Mouse (Mus musculus): ENCODE measurements around the gene Ano1. TPM values are rescaled to one million over a fixed set of nuclear protein-coding genes. Genes with fewer than 3 reads are reported as not detected.

The Ano1 gene
- polyA plus RNA-seq, 1 experiment from 2014 or later: 13.0 TPM

- H3K4me2 ChIP-seq (replicated peaks): no peak overlapping the region
- H3K36me3 ChIP-seq: no peaks in the 10 kb centered on the region
- H3K27me3 ChIP-seq: peaks cover 62% of the 10 kb centered on the region
- H3K27ac ChIP-seq: peak overlapping the region; percentile 85
- no peak overlapping the region for H3K4me3 ChIP-seq (replicated peaks)
- no peak overlapping the region for H3K9ac ChIP-seq (replicated peaks)
- ATAC-seq: peak; percentile 91
- 3% methylated on average over 13 of the region's 13 CpGs for WGBS
- peaks cover 53% of the 10 kb centered on the region for H3K4me1 ChIP-seq (replicated peaks)
- no peaks in the 10 kb centered on the region for H3K9me3 ChIP-seq
Measured at GRCm38 (mm10) chr7:144627606-144628333, 124.0 kb downstream of the Ano1 start.

GRCm38 (mm10) chr7:144626042-144626441 is 125.7 kb downstream of the Ano1 start:
- WGBS: 93% methylated on average over 2 of the region's 2 CpGs
- Histone ChIP-seq H3K4me1 (replicated peaks) (peaks cover 59% of the 10 kb centered on the region), H3K4me3 (replicated peaks) (no peak overlapping the region), H3K4me2 (replicated peaks) (no peak overlapping the region), H3K36me3 (0 out of 2 replicates have a peak, but pooled peaks cover 3% of the 10 kb centered on the region), H3K27ac (peak overlapping the region; percentile 85), H3K9ac (replicated peaks) (no peak overlapping the region), H3K9me3 (no peaks in the 10 kb centered on the region), H3K27me3 (peaks cover 49% of the 10 kb centered on the region)
- no peak for ATAC-seq

GRCm38 (mm10) chr7:144620721-144621681 is 130.8 kb downstream of the Ano1 start:
- 0 out of 2 replicates have a peak, but pooled peaks cover 3% of the 10 kb centered on the region for H3K36me3 ChIP-seq
- peak; percentile 32; the same call in 1 of the 2 replicates for ATAC-seq
- 54% methylated on average over 22 of the region's 22 CpGs for WGBS

GRCm38 (mm10) chr7:144620315-144620714 is 131.5 kb downstream of the Ano1 start:
- Histone ChIP-seq H3K4me3 (replicated peaks) (no peak overlapping the region), H3K27me3 (peaks cover 27% of the 10 kb centered on the region), H3K9ac (replicated peaks) (no peak overlapping the region), H3K4me1 (replicated peaks) (peaks cover 19% of the 10 kb centered on the region), H3K4me2 (replicated peaks) (no peak overlapping the region), H3K9me3 (no peaks in the 10 kb centered on the region), H3K36me3 (0 out of 2 replicates have a peak, but pooled peaks cover 3% of the 10 kb centered on the region), H3K27ac (no peak overlapping the region)
- no peak for ATAC-seq

More at GRCm38 (mm10) chr7:144620721-144621681, 130.8 kb downstream of the Ano1 start:
- H3K27me3 ChIP-seq: peaks cover 29% of the 10 kb centered on the region
- H3K27ac ChIP-seq: no peak overlapping the region
- H3K9ac ChIP-seq (replicated peaks): no peak overlapping the region
- no peak overlapping the region for H3K4me2 ChIP-seq (replicated peaks)
- peaks cover 21% of the 10 kb centered on the region for H3K4me1 ChIP-seq (replicated peaks)
- no peaks in the 10 kb centered on the region for H3K9me3 ChIP-seq
- H3K4me3 ChIP-seq (replicated peaks): no peak overlapping the region

GRCm38 (mm10) chr7:144615343-144615742 is 136.4 kb downstream of the Ano1 start:
- no peaks in the 10 kb centered on the region for H3K36me3 ChIP-seq
- no peak overlapping the region for H3K9ac ChIP-seq (replicated peaks)
- no peak overlapping the region for H3K4me2 ChIP-seq (replicated peaks)
- no peaks in the 10 kb centered on the region for H3K4me1 ChIP-seq (replicated peaks)
- H3K9me3 ChIP-seq: no peaks in the 10 kb centered on the region
- H3K4me3 ChIP-seq (replicated peaks): no peak overlapping the region
- ATAC-seq: no peak
- H3K27ac ChIP-seq: no peak overlapping the region
- WGBS: 75% methylated on average over 6 of the region's 6 CpGs
- H3K27me3 ChIP-seq: no peaks in the 10 kb centered on the region; the same call in 1 of the 2 replicates

- Histone ChIP-seq H3K9ac (replicated peaks) (no peak overlapping the region), H3K4me3 (replicated peaks) (no peak overlapping the region), H3K27me3 (no peaks in the 10 kb centered on the region; the same call in 1 of the 2 replicates), H3K4me2 (replicated peaks) (no peak overlapping the region), H3K27ac (no peak overlapping the region), H3K36me3 (no peaks in the 10 kb centered on the region), H3K4me1 (replicated peaks) (no peaks in the 10 kb centered on the region), H3K9me3 (no peaks in the 10 kb centered on the region)
- no peak for ATAC-seq
- 86% methylated on average over 4 of the region's 4 CpGs for WGBS
Measured at GRCm38 (mm10) chr7:144612829-144613228, 138.9 kb downstream of the Ano1 start.

GRCm38 (mm10) chr7:144612351-144612750 is 139.4 kb downstream of the Ano1 start:
- Histone ChIP-seq H3K27ac (no peak overlapping the region), H3K4me1 (replicated peaks) (no peaks in the 10 kb centered on the region), H3K36me3 (no peaks in the 10 kb centered on the region), H3K9ac (replicated peaks) (no peak overlapping the region), H3K4me2 (replicated peaks) (no peak overlapping the region), H3K4me3 (replicated peaks) (no peak overlapping the region), H3K9me3 (no peaks in the 10 kb centered on the region), H3K27me3 (no peaks in the 10 kb centered on the region; the same call in 1 of the 2 replicates)
- WGBS: 97% methylated on average over 4 of the region's 4 CpGs
- ATAC-seq: no peak

GRCm38 (mm10) chr7:144611595-144611994 is 140.2 kb downstream of the Ano1 start:
- no peak overlapping the region for H3K27ac ChIP-seq
- no peaks in the 10 kb centered on the region for H3K36me3 ChIP-seq
- ATAC-seq: no peak
- H3K4me2 ChIP-seq (replicated peaks): no peak overlapping the region
- no peaks in the 10 kb centered on the region for H3K9me3 ChIP-seq
- no peaks in the 10 kb centered on the region; the same call in 1 of the 2 replicates for H3K27me3 ChIP-seq
- H3K4me3 ChIP-seq (replicated peaks): no peak overlapping the region
- 96% methylated on average over 16 of the region's 16 CpGs for WGBS
- H3K4me1 ChIP-seq (replicated peaks): no peaks in the 10 kb centered on the region
- H3K9ac ChIP-seq (replicated peaks): no peak overlapping the region

GRCm38 (mm10) chr7:144609568-144609967 is 142.2 kb downstream of the Ano1 start:
- H3K4me2 ChIP-seq (replicated peaks): no peak overlapping the region
- no peaks in the 10 kb centered on the region; the same call in 1 of the 2 replicates for H3K27me3 ChIP-seq
- H3K36me3 ChIP-seq: no peaks in the 10 kb centered on the region
- no peak overlapping the region for H3K9ac ChIP-seq (replicated peaks)
- no peak overlapping the region for H3K27ac ChIP-seq
- no peaks in the 10 kb centered on the region for H3K4me1 ChIP-seq (replicated peaks)
- ATAC-seq: no peak
- no peaks in the 10 kb centered on the region for H3K9me3 ChIP-seq
- H3K4me3 ChIP-seq (replicated peaks): no peak overlapping the region
- 83% methylated on average over 7 of the region's 7 CpGs for WGBS

- Histone ChIP-seq H3K36me3 (no peaks in the 10 kb centered on the region; the same call in 1 of the 2 replicates), H3K4me2 (replicated peaks) (no peak overlapping the region), H3K4me1 (replicated peaks) (no peaks in the 10 kb centered on the region), H3K27me3 (no peaks in the 10 kb centered on the region), H3K9ac (replicated peaks) (no peak overlapping the region), H3K27ac (no peak overlapping the region), H3K4me3 (replicated peaks) (no peak overlapping the region), H3K9me3 (no peaks in the 10 kb centered on the region)
- ATAC-seq: no peak
- WGBS: 95% methylated on average over 15 of the region's 15 CpGs
Measured at GRCm38 (mm10) chr7:144607862-144608261, 143.9 kb downstream of the Ano1 start.

GRCm38 (mm10) chr7:144604735-144605134 is 147.0 kb downstream of the Ano1 start:
- Histone ChIP-seq H3K9me3 (no peaks in the 10 kb centered on the region), H3K4me1 (replicated peaks) (peaks cover 7% of the 10 kb centered on the region), H3K36me3 (no peaks in the 10 kb centered on the region; the same call in 1 of the 2 replicates), H3K4me3 (replicated peaks) (no peak overlapping the region), H3K27me3 (no peaks in the 10 kb centered on the region), H3K27ac (no peak overlapping the region), H3K4me2 (replicated peaks) (no peak overlapping the region), H3K9ac (replicated peaks) (no peak overlapping the region)
- WGBS: 84% methylated on average over 4 of the region's 4 CpGs
- ATAC-seq: no peak

- WGBS: 95% methylated on average over 2 of the region's 2 CpGs
- no peak overlapping the region for H3K27ac ChIP-seq
Measured at GRCm38 (mm10) chr7:144604291-144604690, 147.5 kb downstream of the Ano1 start.

More at GRCm38 (mm10) chr7:144604291-144604690, 147.5 kb downstream of the Ano1 start:
- Histone ChIP-seq H3K9ac (replicated peaks) (no peak overlapping the region), H3K4me1 (replicated peaks) (peaks cover 7% of the 10 kb centered on the region), H3K36me3 (no peaks in the 10 kb centered on the region; the same call in 1 of the 2 replicates), H3K4me2 (replicated peaks) (no peak overlapping the region), H3K9me3 (no peaks in the 10 kb centered on the region), H3K4me3 (replicated peaks) (no peak overlapping the region), H3K27me3 (no peaks in the 10 kb centered on the region)
- ATAC-seq: no peak

Measured in midbrain, embryonic 13.5 days (tissue).